Mouse (Mus musculus) CH12.LX (cell line): Measurements from ENCODE around the gene Kalrn.

Source experiments
- CTCF ChIP-seq, 2 experiments: IDR thresholded peaks in 1 of 2; conservative IDR thresholded peaks in 1 of 2; 2 replicates each; pipeline ENCODE4 v1.5.1; 2011 to 2012; ENCODE audit warnings: low read depth in 2 of 2, low read length in 2 of 2, improper control_type of control experiment in 1 of 2, inconsistent platforms in 1 of 2, mild to moderate bottlenecking in 1 of 2, moderate library complexity in 1 of 2
- POLR2A ChIP-seq: IDR thresholded peaks from 2 replicates; pipeline ENCODE4 v1.6.1; 2011; ENCODE audit warnings: low read depth, mild to moderate bottlenecking, improper control_type of control experiment, low read length

DNA sequence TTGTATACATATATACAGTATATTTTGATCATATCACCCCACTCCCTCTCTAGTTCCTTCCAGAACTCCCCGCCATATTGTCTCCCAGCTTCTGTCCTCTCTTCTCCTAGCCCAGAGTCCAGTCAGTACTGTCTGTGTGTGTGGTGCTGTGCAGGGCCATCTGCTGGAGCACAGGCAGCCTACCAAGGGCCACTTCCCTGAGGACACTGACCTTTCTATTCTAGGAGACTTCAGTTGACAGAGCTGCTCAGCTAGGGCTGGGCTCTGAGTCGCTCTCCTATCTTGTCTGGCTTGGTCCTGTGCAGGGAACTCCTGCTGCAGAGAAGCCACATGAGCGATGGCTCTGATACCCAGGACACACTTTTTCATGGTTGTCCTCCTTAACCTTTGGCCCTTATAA, 577.8 kb downstream of the Kalrn start:
- TF ChIP-seq CTCF (conservative IDR thresholded peaks at IDR 0.05 in 1 of 2, IDR thresholded peaks at IDR 0.05 in 1 of 2; ENCODE audit: low read depth in 2 of 2, low read length in 2 of 2) (no peak), POLR2A (no peak)
